Mouse (Mus musculus): ENCODE data around the gene Rtel1.
A peak's percentile ranks its signal among the peaks of the same experiment; 100 is the strongest.

Gene Rtel1

DNA sequence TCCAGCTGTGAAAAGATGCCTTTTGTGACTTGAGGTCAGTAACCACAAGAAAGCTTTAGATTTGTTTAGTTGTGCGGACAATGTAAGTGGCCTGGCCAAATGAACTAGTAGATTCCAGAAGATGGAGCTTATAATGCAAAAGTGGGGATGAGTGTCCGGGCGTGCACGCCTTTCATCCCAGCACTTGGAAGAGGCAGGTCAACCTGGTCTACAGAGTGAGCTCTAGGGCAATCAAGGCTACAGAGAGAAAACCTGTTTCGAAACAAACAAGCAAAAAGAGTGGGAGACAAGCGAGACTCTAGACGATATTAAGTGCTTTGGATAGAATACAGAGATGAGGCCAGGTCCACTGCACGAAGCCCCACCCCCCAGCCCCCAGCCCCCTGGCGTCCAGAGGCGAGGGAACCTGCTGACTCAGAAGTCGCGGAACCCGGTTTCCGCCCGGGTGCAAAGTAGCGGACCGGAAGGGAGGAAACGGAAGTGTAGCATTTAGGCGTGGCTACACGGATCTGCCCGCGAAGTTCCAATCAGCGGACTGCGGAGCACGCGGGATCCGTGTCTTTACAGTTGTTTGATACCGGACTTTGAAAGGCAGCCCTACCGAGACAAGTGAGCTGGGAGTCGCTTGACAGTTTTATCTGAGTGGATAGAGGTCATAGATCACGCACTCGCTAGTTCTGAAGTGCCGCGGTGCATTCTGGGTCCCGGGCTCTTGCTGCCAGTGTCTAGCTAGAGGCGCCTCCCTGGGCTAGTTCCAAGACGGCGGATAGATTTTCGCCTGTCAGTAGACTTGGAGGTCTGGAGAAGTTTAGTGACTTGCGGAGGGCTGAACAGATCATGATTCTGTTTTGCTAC is at the start of gene Rtel1:
Gene Rtel1, plus strand, starts transcription at position 492 of the 855 bp plus-strand sequence.
- peak; percentile 80 to 85 for DNase-seq (ENCODE audit: low spot score in 2 of 2)

- no peak for DNase-seq (ENCODE audit: low spot score in 2 of 2)
Measured at GRCm38 (mm10) chr2:181272092-181272491, 47.4 kb upstream of the Rtel1 start.

DNA sequence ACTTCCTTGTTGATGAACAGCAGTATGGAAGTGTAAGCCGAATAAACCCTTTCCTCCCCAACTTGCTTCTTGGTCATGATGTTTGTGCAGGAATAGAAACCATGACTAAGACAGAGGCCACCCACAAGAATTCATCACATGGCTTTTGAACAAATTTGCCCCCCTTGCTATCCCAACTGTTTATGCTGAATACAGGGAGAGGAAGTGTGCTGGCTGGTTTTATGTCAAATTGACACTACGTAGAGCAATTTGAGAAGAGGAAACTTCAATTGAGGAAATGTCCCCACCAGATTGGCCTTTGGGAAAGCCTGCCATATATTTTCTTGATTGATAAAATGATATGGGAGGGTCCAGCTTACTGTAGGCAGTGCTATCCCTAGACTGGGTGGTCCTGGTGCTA is 45.7 kb upstream of the Rtel1 start:
- DNase-seq (ENCODE audit: low spot score in 2 of 2): no peak

DNA sequence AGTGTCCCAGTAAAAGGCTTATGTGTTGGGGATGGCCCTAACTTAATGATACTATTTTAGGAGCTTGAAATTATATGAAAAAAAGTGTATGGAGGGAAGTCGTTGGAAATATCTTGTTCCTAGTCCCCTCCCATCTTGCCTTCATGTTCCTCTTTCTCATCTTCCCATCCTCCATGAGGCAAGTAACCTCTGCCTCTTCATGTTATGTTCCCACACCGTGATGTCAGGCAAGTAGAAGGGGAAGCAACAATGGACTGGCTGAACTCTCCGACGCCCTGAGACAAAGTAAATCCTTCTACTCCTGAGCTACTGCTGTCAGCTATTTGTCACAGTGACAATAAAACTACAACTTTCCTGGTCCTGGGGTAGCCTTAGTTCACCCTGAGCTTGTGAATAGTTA is 44.9 kb upstream of the Rtel1 start:
- DNase-seq (ENCODE audit: low spot score in 2 of 2): no peak

- DNase-seq (ENCODE audit: low spot score in 2 of 2): no peak
Measured at GRCm38 (mm10) chr2:181276766-181277165, 42.8 kb upstream of the Rtel1 start.

- DNase-seq (ENCODE audit: low spot score in 2 of 2): no peak
Measured at GRCm38 (mm10) chr2:181277866-181278265, 41.7 kb upstream of the Rtel1 start.

GRCm38 (mm10) chr2:181279968-181280367 is 39.6 kb upstream of the Rtel1 start:
- DNase-seq (ENCODE audit: low spot score in 2 of 2): no peak

DNA sequence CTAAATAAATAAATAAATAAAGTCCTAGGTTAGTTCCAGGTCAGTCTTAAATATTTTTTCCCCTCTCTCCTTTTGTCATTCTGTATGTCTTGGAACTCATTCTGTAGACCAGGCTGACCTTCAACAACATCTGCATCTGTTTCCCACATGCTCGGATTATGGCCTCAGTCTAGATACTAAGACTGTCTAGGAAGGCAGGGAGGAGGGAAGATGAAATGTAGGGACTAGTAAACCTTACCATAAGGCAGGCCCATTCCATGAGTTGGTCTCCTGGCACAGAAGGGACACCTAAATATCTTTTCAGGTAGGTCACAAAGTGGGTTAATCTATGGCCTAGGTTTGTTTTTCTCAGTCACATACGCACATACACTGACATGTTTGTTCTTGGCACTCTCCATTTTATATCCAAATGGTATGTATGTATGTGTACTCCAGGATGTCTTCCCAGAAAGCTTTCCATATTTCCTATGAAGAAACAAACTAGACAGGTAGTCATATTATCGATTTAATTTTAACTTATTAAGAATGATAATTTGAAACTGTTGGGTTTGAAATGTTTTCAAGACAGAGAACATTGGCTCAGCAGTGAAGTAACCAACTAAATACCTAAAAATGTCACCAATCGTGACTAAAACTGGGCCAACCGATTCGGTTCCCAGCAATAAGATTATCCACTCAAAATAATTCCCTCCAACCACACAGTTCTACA is 32.8 kb upstream of the Rtel1 start:
- DNase-seq (ENCODE audit: low spot score in 2 of 2): no peak

DNA sequence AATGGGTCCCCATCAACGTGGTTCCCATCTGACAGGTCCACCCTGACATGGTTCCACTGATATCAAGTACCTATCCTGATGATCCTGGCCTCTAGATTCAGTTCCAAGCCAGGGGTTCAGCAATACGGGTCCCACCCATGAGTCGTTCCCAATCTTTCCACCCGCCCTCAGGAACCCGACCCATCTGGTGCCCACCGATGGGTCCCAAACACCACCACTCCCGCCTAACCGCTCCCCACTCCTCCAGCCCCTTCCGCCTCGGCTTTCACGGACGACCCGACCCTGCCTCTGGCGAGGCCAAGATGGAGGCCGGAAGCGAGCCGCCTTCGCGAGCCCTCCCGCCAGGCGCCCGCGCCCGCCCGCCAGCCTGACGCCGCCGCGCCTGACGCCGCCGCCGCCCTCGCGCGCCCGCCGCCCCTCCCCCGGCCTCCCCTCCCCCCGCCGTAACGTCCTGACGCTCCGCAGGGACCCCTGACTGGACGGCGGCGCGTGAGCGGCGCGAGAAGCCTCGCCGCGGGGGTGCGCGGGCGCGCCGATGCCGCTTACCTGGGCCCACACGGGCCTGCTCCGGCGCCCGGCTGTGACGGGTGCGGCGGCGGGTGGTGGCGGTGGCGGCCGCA is 32.1 kb upstream of the Rtel1 start:
- DNase-seq (ENCODE audit: low spot score in 2 of 2): peak; percentile 67 to 73

GRCm38 (mm10) chr2:181287958-181288350 is 31.6 kb upstream of the Rtel1 start, which contains the start of gene Gmeb2:
Gene Gmeb2, minus strand, starts transcription at chr2:181288035.
- peak; percentile 92 to 96 for DNase-seq (ENCODE audit: low spot score in 2 of 2)

GRCm38 (mm10) chr2:181288691-181289090 is 30.8 kb upstream of the Rtel1 start:
- DNase-seq (ENCODE audit: low spot score in 2 of 2): no peak

DNA sequence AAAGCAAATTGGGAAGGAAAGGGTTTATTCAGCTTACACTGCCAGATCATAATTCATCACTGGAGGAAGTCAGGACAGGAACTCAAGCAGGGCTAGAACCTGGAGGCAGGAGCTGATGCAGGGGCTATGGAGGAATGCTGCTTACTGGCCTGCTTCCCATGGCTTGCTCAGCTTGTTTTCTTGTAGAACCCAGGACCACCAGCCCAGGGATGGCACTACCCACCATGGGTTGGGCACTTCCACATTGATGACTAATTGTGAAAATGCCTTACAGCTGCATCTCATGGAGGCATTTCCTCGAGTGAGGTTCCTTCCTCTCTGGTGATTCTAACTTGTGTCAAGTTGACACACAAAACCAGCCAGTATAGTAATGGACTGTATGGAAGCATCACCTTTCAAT is 28.6 kb upstream of the Rtel1 start:
- no peak for DNase-seq (ENCODE audit: low spot score in 2 of 2)

DNA sequence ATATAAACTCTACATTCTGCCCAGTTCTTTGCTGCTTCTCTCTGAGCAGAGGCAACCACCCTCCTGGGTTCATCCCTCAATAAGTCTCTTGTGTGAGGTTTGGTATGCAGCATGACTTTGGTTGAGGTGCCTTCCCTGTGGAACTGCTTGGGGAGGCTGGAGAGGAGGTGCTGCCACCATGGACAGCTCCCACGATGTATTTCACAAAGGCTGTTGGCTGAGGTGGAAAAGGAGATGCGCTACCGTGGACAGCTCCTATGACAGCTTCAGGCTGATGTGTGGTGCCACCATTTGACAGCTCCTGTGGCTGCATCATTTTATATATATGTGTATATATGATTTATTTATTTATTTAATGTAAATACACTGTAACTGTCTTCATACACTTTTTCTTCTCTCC is 17.5 kb upstream of the Rtel1 start:
- DNase-seq (ENCODE audit: low spot score in 2 of 2): no peak

GRCm38 (mm10) chr2:181304944-181305343 is 14.6 kb upstream of the Rtel1 start:
- no peak for DNase-seq (ENCODE audit: low spot score in 2 of 2)

GRCm38 (mm10) chr2:181307144-181307804 is 12.3 kb upstream of the Rtel1 start:
- DNase-seq (ENCODE audit: low spot score in 2 of 2): peak in 1 of 2 experiments; percentile 64

GRCm38 (mm10) chr2:181312435-181312834 is 7.1 kb upstream of the Rtel1 start:
- no peak for DNase-seq (ENCODE audit: low spot score in 2 of 2)

DNA sequence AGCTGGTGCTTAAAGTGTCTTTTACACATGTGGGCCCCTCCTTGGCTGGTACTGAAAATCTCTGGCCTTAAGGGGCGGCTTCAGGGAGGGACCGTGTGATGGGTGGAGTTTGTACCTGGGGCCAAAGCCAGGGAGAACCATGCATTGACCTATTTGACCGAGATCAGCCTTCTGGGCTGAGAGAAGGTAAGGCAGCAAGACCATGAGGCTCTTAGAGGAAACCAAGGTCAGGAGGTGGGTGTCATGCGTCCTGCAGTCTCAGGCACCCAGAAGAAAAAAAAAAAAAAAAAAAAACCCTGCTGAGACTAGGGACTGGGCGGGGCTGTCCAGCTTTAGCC is 6.6 kb upstream of the Rtel1 start:
- no peak for DNase-seq (ENCODE audit: low spot score in 2 of 2)

DNA sequence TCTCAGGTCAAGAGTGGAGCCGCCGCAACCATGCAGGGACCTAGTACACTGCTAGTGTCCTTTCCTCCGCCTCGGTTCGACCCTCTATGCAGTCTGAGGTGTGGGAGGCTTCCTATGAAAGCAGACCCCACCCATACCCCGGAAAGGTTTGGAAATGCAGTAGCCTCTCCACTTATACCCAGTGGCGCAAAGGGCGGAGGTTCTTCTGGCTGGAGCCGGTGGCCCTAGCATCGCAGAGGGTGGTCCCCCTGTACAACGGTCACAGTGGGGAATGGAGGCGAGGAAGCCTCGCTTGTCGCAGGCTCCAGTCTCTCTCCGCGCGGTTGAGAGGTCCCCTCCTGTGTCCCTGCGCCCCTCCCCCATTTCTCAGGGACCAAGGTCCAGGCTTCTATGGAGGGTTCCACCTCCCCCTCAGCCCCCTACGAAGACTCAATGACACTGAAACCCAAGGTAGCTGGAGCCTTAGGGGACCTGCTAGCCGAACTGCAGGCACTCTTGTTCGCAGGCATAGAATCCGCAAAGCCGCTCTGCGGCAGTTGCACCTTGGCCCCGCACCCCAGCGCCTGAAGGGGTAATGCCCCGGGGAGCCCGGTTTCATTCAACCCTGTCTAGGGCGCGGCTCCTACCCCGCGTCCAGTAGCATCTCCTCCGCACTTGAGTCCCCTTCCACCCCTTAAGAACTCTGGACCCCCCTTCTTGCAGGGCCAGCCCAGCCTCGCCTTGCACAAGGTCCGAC is 6.0 kb upstream of the Rtel1 start:
- peak in 1 of 2 experiments; percentile 51 for DNase-seq (ENCODE audit: low spot score in 2 of 2)

DNA sequence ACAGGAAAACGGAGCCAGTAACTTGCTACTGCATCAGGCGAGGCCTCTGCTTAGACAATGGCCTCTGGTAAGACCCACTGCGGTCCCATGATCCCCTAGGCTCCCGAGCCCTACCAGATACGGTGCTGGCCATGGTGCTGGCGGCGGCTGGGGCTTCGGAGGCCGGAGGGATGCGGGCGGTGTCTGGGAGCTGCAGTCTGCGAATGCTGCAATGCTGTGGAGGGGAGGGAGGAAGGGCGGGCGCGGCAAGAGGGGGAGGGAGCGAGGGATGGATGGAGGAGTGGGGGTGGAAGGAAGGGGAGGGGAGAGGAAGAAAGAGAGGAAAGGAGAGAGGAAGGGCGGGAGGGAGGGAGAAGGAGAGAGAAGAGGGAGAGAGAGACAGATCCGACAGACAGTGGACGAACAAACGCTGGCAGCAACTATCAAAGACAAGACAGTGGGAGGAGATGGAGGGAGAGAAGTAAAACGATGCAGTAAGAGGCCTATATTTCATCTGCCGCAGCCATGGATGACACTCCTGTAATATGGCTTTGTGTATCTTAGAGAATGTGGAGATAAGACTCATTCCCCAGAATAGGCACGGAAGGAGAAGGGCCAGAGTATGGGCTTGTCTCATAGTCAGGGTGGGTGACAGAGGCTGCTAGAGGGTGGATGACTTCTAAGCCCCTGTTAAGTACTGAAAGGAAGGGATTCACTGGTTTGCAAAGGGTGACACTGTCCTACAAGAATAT is 5.3 kb upstream of the Rtel1 start, which contains the start of gene Stmn3:
Gene Stmn3, minus strand, starts transcription at position 421 of the 731 bp plus-strand sequence.
- DNase-seq (ENCODE audit: low spot score in 2 of 2): peak; percentile 70 to 82

- DNase-seq (ENCODE audit: low spot score in 2 of 2): no peak
Measured at GRCm38 (mm10) chr2:181320103-181320499, 562 bp downstream of the Rtel1 start.

GRCm38 (mm10) chr2:181322136-181322535 is 2.6 kb downstream of the Rtel1 start:
- no peak for DNase-seq (ENCODE audit: low spot score in 2 of 2)
